Mouse (Mus musculus) intestine, postnatal 0 days (tissue): Measurements from ENCODE around the gene Ptprg. TPM values are rescaled to one million over a fixed set of nuclear protein-coding genes. Genes with fewer than 3 reads are reported as not detected.

Experiments used
- ATAC-seq: fragments of 200-750 bp; cut with Nextera tagmentation; 2 replicates; pipeline ENCODE4 v1.8.0; 2017; ENCODE audit warnings: mild to moderate bottlenecking, moderate TSS enrichment, moderate library complexity
- H3K27ac ChIP-seq: fragments of 300-500 bp; sonication (generic); 2 replicates; pipeline ENCODE4 v1.5.1; 2014; ENCODE audit warnings: mild to moderate bottlenecking, low read depth, low read length, moderate library complexity
- H3K27me3 ChIP-seq: fragments of 300-500 bp; sonication (generic); replicated peaks from 2 replicates; pipeline ENCODE4 v1.6.1; 2014; ENCODE audit warnings: low read length, mixed read lengths; ENCODE audit not compliant: control insufficient read depth, insufficient read depth
- H3K36me3 ChIP-seq: fragments of 300-500 bp; sonication (generic); 2 replicates; pipeline ENCODE4 v1.6.1; 2014; ENCODE audit warnings: mild to moderate bottlenecking, moderate library complexity; ENCODE audit not compliant: control insufficient read depth, insufficient read depth
- H3K4me1 ChIP-seq: fragments of 300-500 bp; sonication (generic); replicated peaks from 2 replicates; pipeline ENCODE4 v1.6.1; 2014; ENCODE audit warnings: antibody characterized with exemption, low read length, mixed read lengths; ENCODE audit not compliant: control insufficient read depth, insufficient read depth
- H3K4me2 ChIP-seq: fragments of 300-500 bp; sonication (generic); replicated peaks from 2 replicates; pipeline ENCODE4 v1.6.1; 2014; ENCODE audit warnings: low read depth, mild to moderate bottlenecking, moderate library complexity
- H3K4me3 ChIP-seq: fragments of 300-500 bp; sonication (generic); 2 replicates; pipeline ENCODE4 v1.5.1; 2014; ENCODE audit warnings: low read depth, low read length
- H3K9ac ChIP-seq: fragments of 300-500 bp; sonication (generic); 2 replicates; pipeline ENCODE4 v1.6.1; 2014; ENCODE audit warnings: mild to moderate bottlenecking, low read depth, low read length
- H3K9me3 ChIP-seq: fragments of 300-500 bp; sonication (generic); 2 replicates; pipeline ENCODE4 v1.6.1; 2016; ENCODE audit warnings: mixed run types; ENCODE audit not compliant: control insufficient read depth
- CTCF ChIP-seq: sonication (generic); IDR thresholded peaks from 2 replicates; pipeline ENCODE4 v1.5.1; 2016; ENCODE audit warnings: low read depth, mild to moderate bottlenecking, control low read depth, antibody characterized with exemption, moderate library complexity
- WGBS: fragments of 180-500 bp; shearing (Covaris S2); extraction: QIAGEN DNeasy Blood & Tissue Kit; methylation state at CpG from one replicate; pipeline ENCODE4 v1.1.7; 2014; 5-methylcytosine and 5-hydroxymethylcytosine counted together
- polyA plus RNA-seq: library from polyadenylated mRNA; unstranded; fragments of >200 nt; fragmentation: Nextera tagmentation; extraction: Ambion mirVana; gene quantifications from 2 replicates; pipeline ENCODE4 v1.2.1, GENCODE M21; 2015

Gene Ptprg
- polyA plus RNA-seq, 1 experiment from 2014 or later = 3.7 TPM

DNA sequence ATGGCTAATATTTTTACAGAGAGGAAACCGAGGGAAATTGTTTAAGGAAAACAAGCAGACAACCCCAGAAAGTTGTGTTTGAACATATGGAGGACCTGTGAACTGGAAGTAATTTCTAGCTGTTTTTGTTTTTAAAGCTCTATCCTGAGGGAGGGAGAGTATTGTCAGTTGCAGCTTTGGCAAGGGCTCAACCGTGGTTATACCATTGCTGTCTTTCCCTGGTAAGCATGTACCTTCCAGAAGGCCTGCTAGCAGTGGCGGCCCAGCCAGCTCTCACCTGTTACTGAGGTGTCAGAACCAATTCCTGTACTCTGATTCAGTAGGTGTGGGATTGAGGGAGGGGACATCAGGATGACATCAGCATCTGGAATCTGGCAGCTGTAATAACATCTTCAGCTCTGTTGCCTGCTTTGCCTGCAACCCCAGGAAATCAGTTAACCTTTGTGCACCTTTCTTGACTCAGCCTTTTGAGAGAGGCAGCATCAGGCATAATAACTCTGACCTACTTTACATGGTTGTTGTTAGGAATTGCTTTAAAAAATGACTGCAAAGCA lies 304.7 kb downstream of the Ptprg start:
- Histone ChIP-seq H3K4me2 (no peak overlapping the region), H3K36me3 (no peaks in the 10 kb centered on the region), H3K4me1 (no peaks in the 10 kb centered on the region), H3K9ac (no peak overlapping the region), H3K9me3 (no peaks in the 10 kb centered on the region), H3K27me3 (no peaks in the 10 kb centered on the region), H3K27ac (no peak overlapping the region; the same call in 1 of the 2 replicates), H3K4me3 (no peak overlapping the region)
- WGBS = 76% methylated on average over 3 of the region's 3 CpGs
- TF ChIP-seq CTCF = no peak
- peak; percentile 33; the same call in 1 of the 2 replicates for ATAC-seq

- Histone ChIP-seq H3K9me3 (no peaks in the 10 kb centered on the region), H3K36me3 (no peaks in the 10 kb centered on the region), H3K27ac (no peak overlapping the region), H3K4me2 (no peak overlapping the region), H3K4me3 (no peak overlapping the region), H3K4me1 (peaks cover 5% of the 10 kb centered on the region; the same call in 1 of the 2 replicates), H3K27me3 (no peaks in the 10 kb centered on the region), H3K9ac (no peak overlapping the region)
- no peak for TF ChIP-seq CTCF
- WGBS = 78% methylated on average over 3 of the region's 3 CpGs
- ATAC-seq = no peak
Measured at GRCm38 (mm10) chr14:11863286-11863685, 310.0 kb downstream of the Ptprg start.

DNA sequence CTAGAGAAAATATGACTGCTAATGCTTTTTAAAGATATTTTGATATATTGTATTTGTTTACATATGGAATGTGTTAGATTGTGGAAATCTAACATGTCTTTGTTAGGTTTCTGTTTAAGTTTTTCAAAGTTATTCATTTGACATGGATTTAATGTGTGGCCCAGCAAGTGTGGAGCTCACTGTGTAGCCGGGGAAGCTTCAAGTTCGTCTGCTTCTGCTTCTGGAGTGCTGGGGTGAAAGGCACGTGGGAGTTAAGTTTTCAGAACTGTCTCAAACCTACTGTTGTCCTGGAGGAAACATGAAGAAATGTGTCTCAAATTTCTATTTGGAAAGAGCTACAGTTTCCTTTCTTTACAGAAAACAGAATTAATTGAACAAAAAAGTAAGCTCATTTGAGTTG lies 311.5 kb downstream of the Ptprg start:
- H3K4me2 ChIP-seq = no peak overlapping the region
- no peak for TF ChIP-seq CTCF

GRCm38 (mm10) chr14:11865332-11865731 lies 312.0 kb downstream of the Ptprg start:
- TF ChIP-seq CTCF = no peak
- ATAC-seq = no peak
- Histone ChIP-seq H3K4me2 (peak overlapping the region; percentile 45; the same call in 1 of the 2 replicates), H3K4me3 (no peak overlapping the region), H3K36me3 (no peaks in the 10 kb centered on the region), H3K9me3 (no peaks in the 10 kb centered on the region), H3K27me3 (no peaks in the 10 kb centered on the region), H3K27ac (no peak overlapping the region), H3K9ac (no peak overlapping the region), H3K4me1 (peaks cover 5% of the 10 kb centered on the region; the same call in 1 of the 2 replicates)
- WGBS = 25% methylated on average over 5 of the region's 5 CpGs

More for the DNA sequence above, 311.5 kb downstream of the Ptprg start:
- no peaks in the 10 kb centered on the region for H3K27me3 ChIP-seq
- H3K9ac ChIP-seq = no peak overlapping the region
- H3K9me3 ChIP-seq = no peaks in the 10 kb centered on the region
- H3K36me3 ChIP-seq = no peaks in the 10 kb centered on the region
- no peak for ATAC-seq
- WGBS = 68% methylated on average over 3 of the region's 3 CpGs
- H3K4me1 ChIP-seq = peaks cover 5% of the 10 kb centered on the region; the same call in 1 of the 2 replicates
- no peak overlapping the region for H3K27ac ChIP-seq
- no peak overlapping the region for H3K4me3 ChIP-seq

DNA sequence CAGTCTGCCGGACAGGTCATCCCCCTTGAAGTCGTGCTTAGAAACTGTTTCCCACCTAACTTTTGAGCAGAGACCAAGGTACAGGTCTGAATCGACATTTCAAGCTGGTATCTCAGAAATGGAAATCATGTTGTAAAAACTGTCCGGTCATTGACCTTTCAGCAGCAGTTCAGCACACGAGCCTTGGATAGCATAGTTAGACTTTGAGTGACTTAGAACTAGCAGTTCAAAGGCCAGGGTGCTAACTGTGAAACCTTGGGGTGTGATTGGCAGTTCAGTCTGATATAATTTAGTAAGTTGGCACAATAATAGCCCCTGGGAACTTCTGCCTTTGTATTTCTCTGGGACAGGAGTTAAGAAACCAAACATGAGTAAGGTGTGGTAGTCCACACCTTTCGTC lies 312.5 kb downstream of the Ptprg start:
- Histone ChIP-seq H3K27ac (no peak overlapping the region), H3K9me3 (no peaks in the 10 kb centered on the region), H3K27me3 (no peaks in the 10 kb centered on the region), H3K36me3 (no peaks in the 10 kb centered on the region), H3K4me1 (peaks cover 5% of the 10 kb centered on the region; the same call in 1 of the 2 replicates), H3K9ac (no peak overlapping the region), H3K4me2 (peak overlapping the region; percentile 45; the same call in 1 of the 2 replicates), H3K4me3 (no peak overlapping the region)
- 51% methylated on average over 6 of the region's 6 CpGs for WGBS
- no peak for TF ChIP-seq CTCF
- peak; percentile 83 for ATAC-seq

- no peaks in the 10 kb centered on the region for H3K36me3 ChIP-seq
- H3K9ac ChIP-seq = no peak overlapping the region
- H3K9me3 ChIP-seq = no peaks in the 10 kb centered on the region
- no peak for TF ChIP-seq CTCF
- no peak for ATAC-seq
- H3K4me3 ChIP-seq = no peak overlapping the region
- peaks cover 5% of the 10 kb centered on the region; the same call in 1 of the 2 replicates for H3K4me1 ChIP-seq
- H3K4me2 ChIP-seq = no peak overlapping the region
- no peaks in the 10 kb centered on the region for H3K27me3 ChIP-seq
- H3K27ac ChIP-seq = no peak overlapping the region
- WGBS = 62% methylated on average over 7 of the region's 7 CpGs
Measured at GRCm38 (mm10) chr14:11866416-11866815, 313.1 kb downstream of the Ptprg start.
